Mouse (Mus musculus) liver, embryonic 16.5 days (tissue): ENCODE results near the gene Vipr1. TPM values are rescaled to one million over a fixed set of nuclear protein-coding genes. Genes with fewer than 3 reads are reported as not detected.

Source experiments
- ATAC-seq: fragments of 200-750 bp; cut with Nextera tagmentation; 2 replicates; pipeline ENCODE4 v1.8.0; 2017; ENCODE audit warnings: low read depth, mild to moderate bottlenecking, moderate number of reproducible peaks, moderate library complexity
- H3K27ac ChIP-seq: fragments of 300-500 bp; sonication (generic); 2 replicates; pipeline ENCODE4 v1.5.1; 2014; ENCODE audit warnings: mild to moderate bottlenecking, low read length
- H3K27me3 ChIP-seq: fragments of 300-500 bp; sonication (generic); 2 replicates; pipeline ENCODE4 v1.6.1; 2014; ENCODE audit warnings: low read depth, low read length, mixed read lengths; ENCODE audit not compliant: control insufficient read depth, insufficient read depth
- H3K36me3 ChIP-seq: fragments of 300-500 bp; sonication (generic); 2 replicates; pipeline ENCODE4 v1.6.1; 2014; ENCODE audit warnings: mild to moderate bottlenecking; ENCODE audit not compliant: control insufficient read depth, insufficient read depth
- H3K4me1 ChIP-seq: fragments of 300-500 bp; sonication (generic); 2 replicates; pipeline ENCODE4 v1.6.1; 2014; ENCODE audit warnings: low read depth, low read length, mixed read lengths; ENCODE audit not compliant: control insufficient read depth
- H3K4me2 ChIP-seq: fragments of 300-500 bp; sonication (generic); 2 replicates; pipeline ENCODE4 v1.6.1; 2014; ENCODE audit warnings: low read depth, low read length, mixed read lengths
- H3K4me3 ChIP-seq: fragments of 300-500 bp; sonication (generic); 2 replicates; pipeline ENCODE4 v1.5.1; 2014; ENCODE audit warnings: low read depth, mild to moderate bottlenecking, low read length
- H3K9ac ChIP-seq: fragments of 300-500 bp; sonication (generic); 2 replicates; pipeline ENCODE4 v1.6.1; 2014; ENCODE audit warnings: low read depth, low read length
- H3K9me3 ChIP-seq: fragments of 300-500 bp; sonication (generic); replicated peaks from 2 replicates; pipeline ENCODE4 v1.6.1; 2016; ENCODE audit warnings: low read length; ENCODE audit not compliant: control insufficient read depth
- whole genome bisulfite sequencing: fragments of 180-500 bp; shearing (Covaris S2); extraction: QIAGEN DNeasy Blood & Tissue Kit; methylation state at CpG from one replicate; pipeline ENCODE4 v1.1.7; 2014; ENCODE audit not compliant: insufficient replicate concordance; 5-methylcytosine and 5-hydroxymethylcytosine counted together
- polyA plus RNA-seq: library from polyadenylated mRNA; unstranded; fragments of >200 nt; fragmentation: Nextera tagmentation; extraction: Ambion mirVana; gene quantifications from 2 replicates; pipeline ENCODE4 v1.2.1, GENCODE M21; 2015

Vipr1 gene
- polyA plus RNA-seq, 1 experiment from 2014 or later, result 0.58 TPM

GRCm38 (mm10) chr9:121718070-121718705 is 75.7 kb downstream of the Vipr1 start:
- no peaks in the 10 kb centered on the region for H3K27me3 ChIP-seq
- H3K4me1 ChIP-seq, result peaks cover 18% of the 10 kb centered on the region
- peak overlapping the region; percentile 92 for H3K27ac ChIP-seq
- H3K9me3 ChIP-seq, result no peaks in the 10 kb centered on the region
- H3K36me3 ChIP-seq, result peaks cover under 1% of the 10 kb centered on the region; the same call in 1 of the 2 replicates
- H3K4me3 ChIP-seq, result peak overlapping the region; percentile 97
- H3K4me2 ChIP-seq, result peak overlapping the region; percentile 96
- peak overlapping the region; percentile 74 for H3K9ac ChIP-seq
- 60% methylated on average over 15 of the region's 15 CpGs for WGBS
- ATAC-seq, result no peak

- H3K27me3 ChIP-seq, result no peaks in the 10 kb centered on the region
- WGBS, result under 1% methylated on average over 61 of the region's 61 CpGs
- H3K9me3 ChIP-seq, result no peaks in the 10 kb centered on the region
- no peaks in the 10 kb centered on the region for H3K36me3 ChIP-seq
- H3K9ac ChIP-seq, result peak within 1 kb of the TSS; percentile 94
- peak within 1 kb of the TSS; percentile 97 for H3K4me3 ChIP-seq
- H3K4me2 ChIP-seq, result peak within 1 kb of the TSS; percentile 98
- ATAC-seq, result peak; percentile 97
- peaks cover 18% of the 10 kb centered on the region for H3K4me1 ChIP-seq
- peak within 1 kb of the TSS; percentile 98 for H3K27ac ChIP-seq
Observed at GRCm38 (mm10) chr9:121718792-121719318, 76.3 kb downstream of the Vipr1 start, which contains the start of gene Nktr. Gene Nktr (plus strand): TSS chr9:121719169.

- Histone ChIP-seq H3K27ac (peak overlapping the region; percentile 98), H3K36me3 (no peaks in the 10 kb centered on the region), H3K4me1 (peaks cover 18% of the 10 kb centered on the region), H3K4me3 (peak overlapping the region; percentile 97), H3K27me3 (no peaks in the 10 kb centered on the region), H3K9ac (peak overlapping the region; percentile 94), H3K9me3 (no peaks in the 10 kb centered on the region), H3K4me2 (peak overlapping the region; percentile 98)
- WGBS, result under 1% methylated on average over 81 of the region's 87 CpGs
- ATAC-seq, result peak; percentile 35
Observed at GRCm38 (mm10) chr9:121719347-121720331, 77.1 kb downstream of the Vipr1 start.

Other genes starting within 250 kb of the Vipr1 start
- gene Cck, start 147.0 kb upstream of the Vipr1 start, polyA plus RNA-seq, result 1.1 TPM in 1 of 2 replicates, not detected in the other
- gene Lyzl4, start 620 bp upstream of the Vipr1 start, polyA plus RNA-seq, result 0.09 and 0.18 TPM in 2 replicates
- gene Sec22c, start 62.8 kb downstream of the Vipr1 start, polyA plus RNA-seq, result 2.8 and 3.0 TPM in 2 replicates
- 54.9 and 55.5 TPM in 2 replicates for gene Ss18l2, start 67.6 kb downstream of the Vipr1 start, polyA plus RNA-seq
- gene Nktr, start 76.5 kb downstream of the Vipr1 start, polyA plus RNA-seq, result 24.9 and 25.2 TPM in 2 replicates
- 0.50 and 0.89 TPM in 2 replicates for gene Zfp651, start 116.6 kb downstream of the Vipr1 start, polyA plus RNA-seq
- 0.53 and 1.5 TPM in 2 replicates for gene Klhl40, start 134.9 kb downstream of the Vipr1 start, polyA plus RNA-seq
- gene Hhatl, start 149.8 kb downstream of the Vipr1 start, polyA plus RNA-seq, result 0.07 and 0.31 TPM in 2 replicates
- gene Ccdc13, start 196.7 kb downstream of the Vipr1 start, polyA plus RNA-seq, result 0.07 TPM in 1 of 2 replicates, not detected in the other
- gene Higd1a, start 215.6 kb downstream of the Vipr1 start, polyA plus RNA-seq, result 114 and 136 TPM in 2 replicates